Mouse (Mus musculus): Measurements from ENCODE around the gene Rpl22l1.

DNA sequence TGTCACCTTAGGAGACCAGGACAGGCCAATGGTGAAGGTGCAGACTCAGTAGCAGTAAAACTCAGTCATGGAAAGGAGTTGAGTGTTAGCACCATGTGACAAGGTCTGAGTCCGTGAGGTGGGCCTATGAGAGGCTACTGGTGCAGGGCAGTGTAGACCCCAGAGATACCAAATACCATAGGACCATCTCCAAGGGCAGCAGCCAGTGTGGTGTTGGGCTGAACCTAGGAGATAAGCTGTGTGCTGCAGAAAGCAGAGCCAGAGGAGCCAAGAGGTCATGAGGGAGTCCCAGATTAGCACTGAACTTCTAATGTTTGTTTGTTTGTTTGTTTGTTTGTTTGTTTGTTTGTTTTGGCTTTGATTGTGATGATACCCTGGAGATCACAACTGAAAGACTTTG is 28.7 kb upstream of the Rpl22l1 start:
- TF ChIP-seq CTCF (IDR thresholded peaks at IDR 0.05; ENCODE audit: low read depth) (no peak), EP300 (IDR thresholded peaks at IDR 0.05; ENCODE audit: low read depth) (peak; percentile 71)
